Mouse (Mus musculus) kidney, postnatal 25 days (tissue): Measurements from ENCODE around the gene Xlr5a.
"Not testable (repeated sequence)": the region's sequence is repeated elsewhere in the genome, so short reads cannot be mapped to it uniquely, and the experiment has no call there.

Experiments
- DNase-seq, 2 experiments: peaks; one replicate each; pipeline ENCODE4 v3.0.0; 2021; ENCODE audit warnings: mixed read lengths in 2 of 2

Gene Xlr5a

DNA sequence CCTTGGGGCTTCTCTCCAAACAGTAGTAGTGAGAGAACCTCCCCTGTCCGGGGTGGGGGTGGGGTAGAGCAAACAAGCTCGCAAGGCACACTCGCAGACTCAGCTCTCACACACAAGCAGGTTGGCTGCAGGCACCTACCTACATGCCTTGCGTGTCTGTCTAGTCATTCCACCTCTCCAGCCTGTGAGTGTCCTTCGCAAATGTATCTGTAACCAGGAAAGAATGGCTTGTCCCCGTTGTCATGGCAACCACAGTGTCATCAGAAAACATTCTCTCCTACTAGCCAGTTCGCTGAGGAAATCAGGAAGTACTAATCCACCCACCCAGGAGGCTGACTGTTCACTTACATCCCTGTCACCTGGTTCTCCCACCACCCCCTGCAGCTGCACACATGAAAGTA, 149.6 kb downstream of the Xlr5a start:
- DNase-seq, result not testable (repeated sequence)

DNA sequence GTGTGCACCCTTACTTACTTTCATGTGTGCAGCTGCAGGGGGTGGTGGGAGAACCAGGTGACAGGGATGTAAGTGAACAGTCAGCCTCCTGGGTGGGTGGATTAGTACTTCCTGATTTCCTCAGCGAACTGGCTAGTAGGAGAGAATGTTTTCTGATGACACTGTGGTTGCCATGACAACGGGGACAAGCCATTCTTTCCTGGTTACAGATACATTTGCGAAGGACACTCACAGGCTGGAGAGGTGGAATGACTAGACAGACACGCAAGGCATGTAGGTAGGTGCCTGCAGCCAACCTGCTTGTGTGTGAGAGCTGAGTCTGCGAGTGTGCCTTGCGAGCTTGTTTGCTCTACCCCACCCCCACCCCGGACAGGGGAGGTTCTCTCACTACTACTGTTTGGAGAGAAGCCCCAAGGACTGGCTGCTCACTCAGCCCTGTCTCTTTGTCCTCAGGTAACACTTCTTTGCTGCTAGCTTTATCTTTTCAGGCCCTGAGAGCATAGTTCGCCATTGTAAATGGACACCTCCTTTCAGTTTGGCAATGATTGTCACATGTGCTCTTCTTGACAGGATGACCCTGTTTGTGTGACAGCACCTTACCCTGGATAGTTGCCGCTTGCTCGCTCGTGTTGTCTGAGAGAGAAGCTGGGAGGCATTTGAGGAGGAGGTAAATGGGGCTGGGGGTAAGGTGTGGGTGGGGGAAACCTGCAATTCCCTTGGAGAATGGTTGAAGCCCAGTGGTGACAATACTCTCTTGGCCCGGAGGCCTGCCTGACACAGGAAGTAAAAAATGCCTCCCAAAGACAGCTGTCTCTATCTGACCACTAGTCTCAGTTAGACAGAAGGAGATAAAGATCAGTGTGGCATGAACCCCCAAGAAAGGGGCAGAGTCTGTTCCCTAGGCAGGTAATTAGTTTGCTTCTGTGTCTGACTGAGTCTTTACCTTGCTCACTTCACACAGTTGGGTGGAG, 169.6 kb downstream of the Xlr5a start:
- not testable (repeated sequence) for DNase-seq

DNA sequence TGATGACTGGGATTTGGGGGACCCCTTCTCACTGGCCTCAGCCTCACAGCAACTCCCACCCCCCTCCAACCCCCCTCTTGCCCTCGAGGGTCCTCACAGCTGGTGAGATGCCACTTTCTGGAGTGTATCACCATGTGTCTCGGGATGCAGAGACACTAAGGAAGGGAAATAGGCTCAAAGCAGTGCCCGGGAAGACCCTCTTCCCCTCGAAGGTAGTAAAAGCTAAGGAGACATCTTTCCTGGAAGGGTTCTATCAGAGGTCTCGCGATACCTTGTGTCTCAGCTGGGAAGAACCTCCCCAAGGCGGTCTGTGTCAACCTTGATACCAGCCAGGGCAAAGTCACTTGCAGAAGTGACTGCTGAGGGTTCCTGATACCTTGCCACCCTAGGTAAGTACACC, 176.0 kb downstream of the Xlr5a start, which contains the start of gene Gm14685:
Gene Gm14685 (plus strand): TSS at position 301 of the 400 bp plus-strand sequence.
- not testable (repeated sequence) for DNase-seq

DNA sequence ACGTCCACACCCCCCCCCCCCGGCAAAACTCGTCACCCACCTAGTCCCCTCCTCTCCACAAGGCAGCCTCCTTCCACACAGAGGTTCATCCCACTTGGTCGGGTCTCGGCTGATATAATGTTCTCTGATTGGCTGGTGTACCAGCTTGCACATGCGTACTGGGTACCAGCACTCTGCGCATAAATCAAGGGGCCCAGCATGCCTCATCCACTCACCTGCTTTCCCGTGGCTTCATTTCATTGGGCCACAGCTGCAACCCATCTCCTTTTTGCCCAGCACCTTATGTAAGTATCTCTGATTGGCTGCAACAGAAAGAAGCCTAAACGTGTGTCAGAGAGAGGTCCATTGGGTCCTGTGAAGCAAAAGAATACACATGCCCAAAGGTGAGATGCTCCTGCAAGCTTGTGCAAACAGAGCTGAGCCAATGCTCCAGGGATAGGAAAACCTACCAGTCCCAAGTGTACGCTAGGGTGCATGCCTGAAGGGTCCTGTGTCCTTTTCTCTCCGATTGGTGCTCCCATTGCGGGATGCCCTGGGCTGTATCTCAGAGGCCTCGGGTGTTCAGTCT, 195.8 kb downstream of the Xlr5a start, which contains the start of gene Xlr3a:
Gene Xlr3a (minus strand): TSS at position 155 of the 568 bp plus-strand sequence.
- DNase-seq, result peak in 1 of 2 experiments; percentile 1

DNA sequence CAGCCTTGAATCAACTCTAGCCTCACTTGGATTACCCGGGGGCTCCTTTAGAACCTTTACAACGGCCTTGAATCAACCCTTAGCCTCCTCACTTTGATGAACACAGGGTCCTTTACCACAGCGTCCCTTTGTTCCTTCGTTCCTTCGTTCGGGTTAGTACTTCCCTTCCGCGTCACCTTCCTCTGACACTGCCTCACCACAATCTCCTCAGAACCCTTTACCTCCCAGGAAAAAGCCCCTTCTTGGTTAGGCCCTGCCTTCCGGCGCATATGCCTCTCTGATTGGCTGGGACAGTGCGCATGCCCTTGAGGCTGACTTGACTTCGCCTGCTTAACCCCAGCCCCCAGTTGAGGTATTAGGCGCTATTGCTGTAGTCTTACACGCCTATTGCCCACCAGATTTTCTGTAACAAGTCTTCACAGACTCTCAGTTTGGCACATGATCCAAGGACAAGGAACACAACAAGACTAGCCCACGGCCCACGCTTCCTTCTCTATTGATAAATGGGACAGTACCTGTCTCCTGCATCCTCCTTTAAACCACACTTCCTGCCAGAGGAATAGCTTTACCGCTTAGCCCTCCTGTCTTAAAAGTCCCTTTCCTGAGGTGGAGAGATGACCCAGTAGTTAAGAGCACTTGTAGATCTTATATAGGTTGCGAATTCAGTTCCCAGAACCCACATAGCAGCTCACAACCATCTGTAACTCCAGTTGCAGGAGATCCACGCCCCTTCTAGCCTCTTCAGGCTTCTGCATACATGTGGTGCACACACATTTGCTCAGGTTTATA, 210.3 kb downstream of the Xlr5a start, which contains the start of gene Xlr4a:
Gene Xlr4a (minus strand): TSS at position 212 of the 789 bp plus-strand sequence.
- not testable (repeated sequence) for DNase-seq

DNA sequence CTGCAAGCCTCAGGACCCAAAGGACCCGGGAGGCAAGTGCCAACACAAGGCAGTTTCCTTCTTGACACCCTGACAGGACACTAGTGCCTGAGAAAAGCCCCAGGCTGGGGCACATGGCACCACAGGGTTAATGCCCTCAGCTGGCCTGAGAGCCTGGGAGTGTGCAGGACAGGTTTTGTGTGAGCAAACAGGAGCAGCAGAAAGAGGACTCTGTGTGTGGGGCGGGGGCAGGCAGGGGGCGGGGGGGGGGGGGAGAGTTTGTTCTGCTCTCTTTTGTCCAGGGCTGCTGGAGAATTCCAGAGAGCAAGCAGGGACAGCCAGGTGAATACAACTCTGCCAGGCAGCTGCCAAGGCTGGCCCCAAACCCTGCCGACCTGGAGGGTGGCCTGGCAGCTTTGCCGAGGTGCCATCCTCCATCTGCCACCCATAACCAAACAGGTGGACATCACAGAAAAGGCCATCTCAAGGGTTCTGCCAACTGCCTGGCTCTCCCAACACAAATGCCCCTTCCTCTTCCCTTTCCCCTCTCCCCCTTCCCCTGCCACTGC, 225.9 kb downstream of the Xlr5a start:
- DNase-seq, result not testable (repeated sequence)

DNA sequence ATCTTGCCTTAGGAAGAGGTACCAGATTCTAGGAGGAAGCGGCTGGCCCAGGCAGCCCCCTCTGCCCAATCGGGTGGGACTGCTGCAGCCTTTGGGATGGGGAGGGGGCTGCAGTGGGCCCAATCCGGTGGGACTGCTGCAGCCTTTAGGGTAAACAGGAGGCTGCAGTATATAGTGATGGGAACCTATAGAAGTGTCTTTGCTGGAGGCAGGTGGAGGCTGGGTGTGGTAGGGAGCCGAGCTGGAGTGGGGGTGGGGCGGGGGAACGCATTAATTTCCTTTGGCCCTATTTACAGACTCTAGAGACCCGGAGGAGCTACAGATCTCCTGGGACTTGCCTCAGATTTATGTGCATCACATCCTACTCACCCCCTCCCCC, 228.4 kb downstream of the Xlr5a start, which contains the start of gene Pnma3:
Gene Pnma3 (plus strand): TSS at position 373 of the 379 bp plus-strand sequence.
- DNase-seq, result no peak

GRCm38 (mm10) chrX:73063512-73064414, 229.0 kb downstream of the Xlr5a start:
- DNase-seq, result no peak

GRCm38 (mm10) chrX:73062323-73062722, 230.5 kb downstream of the Xlr5a start:
- no peak for DNase-seq

GRCm38 (mm10) chrX:73061528-73061927, 231.2 kb downstream of the Xlr5a start:
- DNase-seq, result no peak
